Mouse (Mus musculus) CD4-positive naive resting alpha-beta T cell, adult 57 days (primary cell): ENCODE results near the gene Wbp1l. TPM values are rescaled to one million over a fixed set of nuclear protein-coding genes. Genes with fewer than 3 reads are reported as not detected.

Experiments
- total RNA-seq: library from RNA; stranded (reverse); gene quantifications from one replicate; pipeline ENCODE4 v1.2.4, GENCODE M21; 2023

The Wbp1l gene
- 65.4 TPM for total RNA-seq

GRCm38 (mm10) chr19:46598720-46599252 lies at the start of gene Wbp1l:
Wbp1l (plus strand) TSS chr19:46599084.

DNA sequence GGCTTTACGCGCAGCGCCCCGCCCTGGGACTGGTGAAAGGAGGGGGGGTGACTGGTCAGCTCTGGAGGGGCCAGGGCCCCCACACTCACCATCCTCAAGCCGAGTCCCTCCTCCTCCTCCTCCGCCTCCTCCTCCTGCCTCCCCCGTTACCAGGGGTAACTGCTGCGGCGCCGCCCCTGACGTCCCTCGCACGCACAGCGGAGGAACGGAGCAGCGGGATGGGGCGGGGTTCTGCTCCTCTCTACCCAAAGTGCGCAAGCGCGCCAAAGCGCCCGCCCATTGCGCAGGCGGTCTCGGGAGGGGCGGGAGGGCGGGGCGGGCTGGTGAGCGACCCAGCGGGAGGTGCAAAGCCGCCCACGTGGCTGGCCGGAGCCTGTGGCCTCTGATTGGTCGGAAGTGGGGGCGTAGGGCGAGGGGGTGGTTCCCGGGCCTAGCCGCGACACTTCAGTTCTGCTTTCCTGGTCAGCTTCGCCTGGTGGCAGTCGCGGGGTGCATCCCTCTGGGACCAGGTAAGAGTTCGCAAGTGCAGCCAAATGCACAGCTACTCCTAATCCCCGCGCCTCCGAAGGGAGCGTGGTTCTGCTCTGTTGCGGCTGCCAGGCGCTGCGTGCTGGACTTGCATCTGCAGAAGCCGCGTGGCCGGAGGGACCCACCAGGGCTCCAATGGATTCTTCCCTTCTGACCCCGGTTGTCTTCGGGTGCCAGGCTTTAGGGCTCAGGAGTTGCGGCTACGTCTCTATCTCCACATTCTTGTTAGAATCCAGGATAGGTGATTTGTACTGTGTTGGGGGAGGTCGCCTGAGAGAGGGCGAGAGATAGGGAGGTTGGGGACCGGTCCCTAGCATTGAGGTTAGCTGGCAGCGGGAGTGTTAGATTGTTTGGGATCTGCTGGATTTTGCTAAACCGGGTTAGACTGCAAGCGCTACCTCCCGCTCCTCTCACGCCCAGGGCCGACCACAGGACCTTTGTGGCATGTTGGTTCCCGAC lies 25.6 kb upstream of the Wbp1l start, which contains the start of the genes Arl3 and Sfxn2:
TSS of gene Arl3 (minus strand) at position 248 of the 987 bp plus-strand sequence.
TSS of gene Sfxn2 (plus strand) at position 415 of the 987 bp plus-strand sequence.

DNA sequence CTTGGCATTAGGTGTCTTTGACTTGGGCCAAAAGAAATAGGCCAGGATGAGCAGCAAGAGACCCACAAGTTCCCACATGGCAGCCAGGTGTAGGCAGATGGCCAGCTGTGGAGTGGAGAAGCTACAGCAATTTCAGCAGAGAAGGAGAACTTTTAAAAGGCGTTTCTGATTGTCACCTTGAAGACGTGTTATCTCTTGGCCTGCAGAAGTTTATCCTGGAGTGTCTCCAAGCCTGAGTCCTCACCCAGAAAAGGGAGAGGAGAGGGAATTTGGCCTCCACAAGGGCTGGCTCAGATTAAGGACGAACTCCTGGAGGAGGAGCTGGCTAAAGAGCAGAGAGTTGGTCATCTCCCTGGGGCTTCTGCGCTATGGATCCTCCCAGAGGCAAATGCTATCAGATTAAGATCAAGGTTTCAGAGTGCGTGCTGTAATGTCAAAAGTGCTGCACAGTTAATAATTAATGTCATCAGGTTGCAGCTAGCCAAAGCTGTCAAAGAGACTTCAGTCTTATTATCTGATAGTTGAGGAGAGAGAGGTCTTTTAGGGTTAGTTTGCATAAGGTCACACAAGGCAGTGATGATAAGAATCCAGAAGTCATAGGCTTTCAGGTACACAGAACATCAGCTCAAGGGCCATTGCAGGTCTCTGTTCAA lies 74.0 kb downstream of the Wbp1l start, which contains the start of gene Cyp17a1:
TSS of gene Cyp17a1 (minus strand) at position 407 of the 653 bp plus-strand sequence.

DNA sequence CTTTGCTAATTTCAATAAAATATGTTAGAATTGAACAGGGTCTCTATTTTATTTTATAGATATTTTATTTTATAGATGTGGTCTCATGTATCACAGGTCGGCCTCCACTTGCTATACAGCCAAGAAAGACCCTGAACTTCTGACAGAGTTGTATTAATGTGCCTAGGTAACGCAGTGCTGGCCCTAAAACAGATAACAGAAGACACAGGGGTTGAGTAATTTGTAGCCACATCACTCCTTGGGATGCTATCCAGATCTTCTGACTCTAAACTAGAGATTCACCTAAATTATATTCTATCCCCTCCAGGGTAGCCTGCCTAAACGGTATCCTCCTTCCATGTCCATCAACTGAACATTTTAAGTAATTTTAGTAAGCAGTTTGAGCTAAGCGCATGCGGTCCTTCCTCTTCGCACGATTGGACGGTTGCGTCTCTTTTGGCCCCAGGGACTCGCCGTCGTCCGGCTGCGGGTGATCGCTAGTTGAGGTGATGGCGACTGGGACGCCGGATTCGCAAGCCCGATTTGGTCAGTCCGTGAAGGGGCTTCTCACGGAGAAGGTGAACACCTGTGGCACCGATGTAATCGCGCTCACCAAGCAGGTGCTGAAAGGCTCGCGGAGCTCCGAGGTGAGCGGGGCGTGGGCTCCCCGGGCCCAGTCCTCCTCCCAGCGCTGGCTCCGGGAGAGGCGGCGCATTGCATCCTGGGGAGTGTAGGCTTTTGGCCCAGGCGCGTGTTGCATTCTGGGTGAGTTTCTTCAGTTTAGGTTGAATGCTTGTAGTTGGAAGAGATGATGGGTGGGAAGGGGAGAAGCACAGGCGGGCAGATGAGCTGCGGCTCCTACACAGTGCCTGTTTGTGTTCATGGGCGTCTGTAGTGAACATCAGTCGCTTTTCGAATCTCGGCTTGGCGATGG lies 90.8 kb downstream of the Wbp1l start, which contains the start of gene Borcs7:
TSS of gene Borcs7 (plus strand) at position 447 of the 913 bp plus-strand sequence.

Other genes starting within 250 kb of the Wbp1l start
- not detected for gene 2310034G01Rik, start 248.8 kb upstream of the Wbp1l start, total RNA-seq
- gene Actr1a, start 203.3 kb upstream of the Wbp1l start, total RNA-seq = 106 TPM
- 39.8 TPM for gene Sufu, start 202.2 kb upstream of the Wbp1l start, total RNA-seq
- gene Trim8, start 97.4 kb upstream of the Wbp1l start, total RNA-seq = 55.7 TPM
- gene Arl3, start 25.9 kb upstream of the Wbp1l start, total RNA-seq = 14.2 TPM
- gene Sfxn2, start 25.7 kb upstream of the Wbp1l start, total RNA-seq = 10.8 TPM
- gene Cyp17a1, start 74.1 kb downstream of the Wbp1l start, total RNA-seq = not detected
- gene Borcs7, start 90.8 kb downstream of the Wbp1l start, total RNA-seq = 4.8 TPM
- 23.1 TPM for gene As3mt, start 108.4 kb downstream of the Wbp1l start, total RNA-seq
- gene Cnnm2, start 162.5 kb downstream of the Wbp1l start, total RNA-seq = 8.0 TPM